Mouse (Mus musculus) T-cell, adult 2 months (primary cell): Measurements from ENCODE around the gene Atxn7l2.

Experiments
- DNase-seq: peaks from one replicate; pipeline ENCODE4 v3.0.0; 2022; ENCODE audit warnings: low spot score

Atxn7l2 gene

GRCm38 (mm10) chr3:108178756-108179715, 31.7 kb downstream of the Atxn7l2 start:
- no peak for DNase-seq

- no peak for DNase-seq
Observed at GRCm38 (mm10) chr3:108174672-108175531, 35.8 kb downstream of the Atxn7l2 start.

GRCm38 (mm10) chr3:108169199-108169598, 41.5 kb downstream of the Atxn7l2 start:
- no peak for DNase-seq

GRCm38 (mm10) chr3:108167499-108167898, 43.2 kb downstream of the Atxn7l2 start:
- no peak for DNase-seq

- DNase-seq, result no peak
Observed at GRCm38 (mm10) chr3:108166486-108167211, 44.1 kb downstream of the Atxn7l2 start.

- no peak for DNase-seq
Observed at GRCm38 (mm10) chr3:108165532-108166315, 45.0 kb downstream of the Atxn7l2 start.

- peak; percentile 73 for DNase-seq
Observed at GRCm38 (mm10) chr3:108164807-108165206, 45.9 kb downstream of the Atxn7l2 start.

GRCm38 (mm10) chr3:108164091-108164490, 46.6 kb downstream of the Atxn7l2 start:
- no peak for DNase-seq

GRCm38 (mm10) chr3:108158383-108159037, 52.2 kb downstream of the Atxn7l2 start:
- DNase-seq, result no peak

GRCm38 (mm10) chr3:108154656-108155055, 56.1 kb downstream of the Atxn7l2 start, which contains the start of gene Gpr61:
TSS of gene Gpr61 (minus strand) at chr3:108154882.
- DNase-seq, result no peak

GRCm38 (mm10) chr3:108152290-108152689, 58.4 kb downstream of the Atxn7l2 start:
- no peak for DNase-seq
